Mouse (Mus musculus) heart, postnatal 4 days (tissue): Measurements from ENCODE around the gene Tmem104. TPM values are rescaled to one million over a fixed set of nuclear protein-coding genes. Genes with fewer than 3 reads are reported as not detected.
A peak's percentile ranks its signal among the peaks of the same experiment; 100 is the strongest.

Source experiments
- DNase-seq: peaks from one replicate; pipeline ENCODE4 v3.0.0; 2021
- total RNA-seq, 2 experiments: library from RNA; stranded (reverse); gene quantifications; 2 replicates each; pipeline ENCODE4 v1.2.3; 2021

Gene Tmem104
- total RNA-seq, 2 experiments from 2014 or later: 5.2 to 9.3 TPM

DNA sequence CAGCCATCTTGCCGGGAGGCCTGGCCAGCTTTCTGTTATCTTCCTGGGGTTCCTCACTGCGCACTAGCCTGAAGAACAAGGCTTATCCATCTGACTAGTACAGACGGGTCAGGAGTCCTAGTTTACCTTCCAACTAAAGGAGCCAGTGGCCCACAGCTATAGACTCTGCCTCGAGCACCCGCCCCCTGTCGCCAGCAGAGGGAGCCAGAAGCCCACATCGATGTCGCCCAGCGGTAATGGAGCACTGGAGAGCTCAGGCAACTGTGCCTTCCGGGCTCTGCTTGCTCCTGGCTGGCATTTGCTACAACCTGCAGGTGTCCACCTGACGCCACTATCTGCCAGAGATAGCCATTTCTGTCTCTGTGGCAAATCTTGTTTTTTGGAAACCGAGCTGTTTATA, 15.0 kb downstream of the Tmem104 start:
- peak; percentile 89 for DNase-seq

DNA sequence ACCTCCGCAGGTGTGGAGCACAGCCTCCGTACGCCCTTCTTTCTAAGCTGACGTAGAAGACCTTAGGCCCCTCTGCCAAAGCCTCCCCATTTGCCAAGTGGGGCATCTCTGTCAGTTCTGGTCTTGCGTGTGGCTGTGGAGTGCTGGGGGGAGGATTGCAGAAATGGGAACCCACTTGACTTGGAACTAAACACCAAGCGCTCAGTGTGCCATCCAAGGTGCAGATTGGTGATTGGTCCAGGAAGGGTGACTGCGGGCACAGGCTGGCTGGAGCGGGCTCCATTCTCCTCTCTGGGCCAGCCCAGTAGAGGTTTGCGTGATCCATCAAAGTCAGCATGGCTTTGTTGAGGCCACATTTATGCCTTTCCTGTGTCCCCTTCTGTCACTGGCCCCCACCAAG, 15.5 kb downstream of the Tmem104 start:
- no peak for DNase-seq

DNA sequence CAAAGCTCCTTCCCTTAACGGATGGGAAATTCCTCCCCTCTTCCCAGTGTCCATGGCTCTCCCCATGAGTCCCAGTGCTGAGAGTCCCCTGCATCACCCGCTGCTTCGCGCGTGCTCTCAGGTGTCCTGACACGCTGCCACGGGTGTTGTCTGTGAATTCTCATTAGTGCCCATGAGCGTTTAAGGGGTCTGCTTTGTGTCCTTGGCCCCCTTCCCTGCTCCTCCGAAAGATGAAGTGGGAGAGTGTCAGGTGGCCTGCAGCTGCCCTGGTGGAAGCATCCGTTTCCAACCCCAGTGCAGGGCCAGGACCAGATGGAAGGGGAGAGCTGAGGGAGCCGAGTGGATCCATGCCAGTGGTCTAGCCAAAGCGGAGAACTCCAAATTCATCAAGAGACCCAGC, 20.8 kb downstream of the Tmem104 start:
- no peak for DNase-seq

DNA sequence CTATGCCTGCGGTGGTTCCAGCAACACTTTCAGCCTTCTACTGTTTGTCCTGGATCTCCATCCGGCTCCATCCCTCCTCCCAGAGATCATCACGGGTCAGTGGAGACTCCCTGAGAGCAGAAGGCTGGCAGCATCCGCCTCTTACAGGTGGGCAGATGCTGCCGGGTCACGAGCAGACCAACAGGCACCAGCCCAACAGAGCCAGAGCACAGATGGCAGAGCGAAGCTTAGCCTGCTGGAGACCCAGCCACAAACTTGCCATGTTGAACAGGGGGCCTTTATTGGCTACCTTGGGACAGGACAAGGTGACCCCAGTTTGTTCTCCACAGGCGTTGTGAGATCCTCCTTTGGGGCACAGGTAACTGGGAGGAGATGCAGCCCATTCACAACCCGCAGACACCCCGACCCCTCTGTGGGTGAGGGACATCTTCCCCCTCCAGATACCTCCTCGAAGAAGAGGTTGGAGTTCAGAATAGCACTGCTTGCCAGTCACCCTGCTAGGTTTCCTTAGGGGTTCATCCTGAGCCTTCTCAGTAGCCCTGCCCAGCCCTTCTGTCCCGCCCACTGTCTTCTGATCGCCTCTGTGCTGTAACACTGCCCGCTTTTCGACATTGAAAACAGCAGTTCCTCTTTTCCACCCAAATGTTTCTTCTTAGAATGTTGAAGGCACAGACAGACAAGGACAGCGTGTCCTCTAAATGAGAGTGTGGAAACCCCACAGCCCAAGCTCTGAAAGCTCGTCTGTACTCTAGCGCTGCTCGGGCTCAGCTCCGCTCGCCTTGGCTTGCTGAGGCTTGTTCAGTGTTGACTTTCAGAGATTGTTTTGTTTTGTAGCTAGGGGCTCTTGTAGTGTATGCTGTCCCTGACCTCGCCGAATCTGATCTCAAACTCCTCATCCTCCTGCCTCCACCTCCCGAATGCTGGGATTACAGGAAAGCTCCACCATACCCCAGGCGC, 21.8 kb downstream of the Tmem104 start:
- DNase-seq: no peak

DNA sequence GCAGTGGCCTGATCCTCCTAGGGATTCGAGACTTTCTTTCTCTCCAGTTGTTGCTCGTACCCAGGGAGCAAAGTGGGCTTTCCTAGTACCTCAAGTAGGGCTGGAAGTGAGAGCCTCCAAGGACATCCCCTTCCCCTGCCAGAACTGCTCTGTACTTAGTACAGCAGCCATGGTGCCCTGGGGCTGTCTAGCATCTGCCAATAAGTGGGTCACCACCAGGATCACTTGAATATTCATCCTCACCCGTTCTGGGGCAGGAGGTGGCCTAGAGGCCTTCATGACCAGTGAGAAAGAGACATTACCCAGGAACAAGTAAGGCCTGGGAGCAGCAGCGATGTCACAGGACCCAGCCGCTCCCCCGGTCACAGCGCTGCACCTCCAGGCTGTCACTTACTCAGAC, 22.7 kb downstream of the Tmem104 start:
- no peak for DNase-seq

DNA sequence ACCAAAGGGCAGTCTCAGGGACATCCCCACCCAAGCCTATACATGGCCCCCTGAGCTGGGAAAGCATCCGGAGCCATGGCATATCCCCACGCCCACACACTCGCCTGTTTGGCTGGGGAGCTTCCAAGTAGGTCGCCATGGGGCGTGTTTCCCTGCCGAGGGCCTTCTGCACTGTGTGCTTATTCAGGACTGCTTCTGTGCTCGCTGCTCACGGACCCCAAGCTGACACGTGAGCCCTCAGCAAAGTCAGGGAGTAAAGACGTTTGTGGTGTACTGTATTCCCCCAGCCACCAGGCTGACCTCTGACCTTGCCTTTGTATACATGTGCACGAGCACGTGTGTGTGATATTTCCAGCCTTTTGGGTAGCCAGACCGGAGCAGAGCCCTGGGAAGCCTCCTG, 24.8 kb downstream of the Tmem104 start:
- no peak for DNase-seq

DNA sequence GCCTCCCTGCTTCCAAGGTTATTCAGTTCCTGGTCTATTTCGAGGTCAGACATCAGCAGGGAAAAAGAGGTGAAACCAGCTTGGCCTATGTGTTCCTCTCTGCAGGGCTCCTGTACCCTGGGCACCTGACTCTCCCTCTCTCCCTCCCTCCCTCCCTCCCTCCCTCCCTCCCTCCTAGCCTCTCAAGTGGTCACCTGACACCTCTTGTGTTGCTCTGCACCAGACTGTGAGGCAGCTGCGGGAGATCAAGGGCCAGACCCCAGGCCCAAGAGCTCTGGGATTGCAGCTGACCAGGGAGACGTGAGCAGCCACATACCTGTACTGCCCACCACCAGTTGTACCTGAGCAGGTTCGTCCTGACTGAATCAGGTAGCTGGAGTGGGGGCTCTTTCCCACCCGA, 27.8 kb downstream of the Tmem104 start:
- no peak for DNase-seq

DNA sequence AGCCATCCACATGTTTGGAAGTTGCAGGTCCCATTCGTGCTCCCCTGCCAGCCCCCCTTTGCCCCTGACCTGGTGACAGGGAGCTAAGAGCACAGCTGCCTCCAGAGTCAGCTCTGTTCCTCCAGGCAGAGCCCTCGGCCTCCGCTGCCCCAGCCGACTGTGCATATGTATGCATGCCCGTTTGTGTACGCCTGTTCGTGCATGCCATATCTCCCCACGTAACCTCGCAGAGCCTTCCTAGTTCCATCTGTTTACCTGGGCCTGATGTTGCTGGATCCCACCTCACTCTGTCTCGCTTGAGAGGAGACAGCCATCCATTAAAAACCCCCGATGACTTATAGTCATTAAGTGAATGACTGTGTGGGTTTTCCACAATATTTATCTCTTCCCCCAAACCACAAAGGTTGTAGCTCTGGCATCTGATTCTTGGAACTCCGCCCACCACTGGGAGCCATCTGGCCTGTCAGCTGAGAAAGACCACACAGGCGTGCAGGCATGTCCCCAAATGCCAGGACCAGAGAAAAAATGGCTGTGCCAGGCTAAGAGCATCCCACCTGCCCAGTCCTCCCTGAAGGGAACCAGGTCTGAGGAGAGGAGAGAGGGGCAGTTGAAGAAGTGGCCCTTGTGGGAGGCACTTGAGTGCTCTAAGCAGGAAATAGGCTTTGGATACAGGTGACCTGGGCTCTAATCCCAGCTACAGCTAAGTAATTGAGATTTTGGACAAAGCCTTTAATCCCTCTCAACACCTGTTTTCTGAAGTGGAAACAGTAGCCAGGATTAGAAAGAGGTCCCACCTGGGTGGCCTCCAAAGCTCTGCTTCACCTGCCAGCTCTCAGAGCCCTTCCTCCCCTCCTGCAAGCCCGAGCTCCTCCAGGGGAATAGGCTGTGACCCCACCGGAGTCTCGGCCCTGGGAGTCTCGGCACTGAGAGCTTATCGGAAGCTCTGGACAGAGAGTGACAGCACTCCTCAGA, 30.4 kb downstream of the Tmem104 start:
- DNase-seq: peak; percentile 61

DNA sequence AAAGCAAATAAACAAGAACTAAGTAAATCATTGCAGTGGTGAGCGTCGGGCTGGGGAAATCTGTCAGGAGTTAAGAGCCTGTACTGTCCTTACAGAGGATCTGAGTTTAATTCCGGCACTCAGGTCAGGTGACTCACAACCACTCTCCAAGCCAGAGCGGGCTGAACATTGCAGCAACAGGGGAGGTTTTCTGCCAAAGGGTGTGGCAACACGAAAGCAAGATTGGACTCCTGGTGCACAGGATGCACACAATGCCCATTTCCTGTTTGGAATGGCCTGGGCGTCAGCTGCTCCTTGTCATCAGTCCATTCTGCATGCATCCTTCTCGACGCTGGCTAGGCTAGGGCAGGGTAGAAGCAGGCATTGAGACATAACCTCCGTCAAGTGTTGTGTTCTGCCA, 32.0 kb downstream of the Tmem104 start:
- peak; percentile 57 for DNase-seq

DNA sequence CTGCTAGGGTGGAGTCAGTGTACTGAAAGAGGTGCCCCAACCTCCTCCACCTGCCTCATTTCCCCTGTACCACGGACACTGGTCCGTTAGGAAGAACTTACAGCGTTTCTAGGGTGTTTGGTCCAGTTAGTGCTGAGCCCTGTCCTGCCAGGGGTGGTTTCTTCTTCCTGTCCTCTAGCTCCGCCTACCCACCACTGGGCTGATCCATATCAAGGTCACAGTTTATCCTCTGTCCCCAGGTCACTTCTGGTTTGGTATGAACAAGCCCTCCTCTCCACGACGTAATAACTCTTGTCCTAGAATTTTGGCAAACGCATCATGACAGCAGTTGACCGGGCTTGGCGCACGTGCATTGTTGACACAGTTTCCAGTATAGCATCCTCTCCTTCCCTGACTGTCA, 32.4 kb downstream of the Tmem104 start:
- no peak for DNase-seq

DNA sequence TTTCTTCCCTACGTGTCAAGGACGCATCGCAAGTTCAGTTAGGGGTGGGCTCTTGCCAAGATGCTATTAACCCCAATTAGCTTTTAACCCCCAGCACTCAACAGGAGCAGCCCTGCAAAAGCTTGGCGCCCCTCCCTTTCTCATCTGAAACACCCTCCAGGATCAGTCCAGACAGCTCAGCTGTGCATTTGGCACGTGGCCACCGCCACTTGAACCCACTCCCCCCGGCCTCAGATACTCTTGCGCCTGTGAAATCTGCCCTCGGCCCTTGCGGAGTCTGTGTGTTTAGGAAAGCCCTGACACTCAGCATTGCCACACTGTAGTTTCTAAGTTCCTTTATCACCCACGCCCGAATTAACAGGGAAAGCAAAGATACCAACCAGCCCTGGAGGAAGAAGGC, 34.8 kb downstream of the Tmem104 start:
- DNase-seq: peak; percentile 61

DNA sequence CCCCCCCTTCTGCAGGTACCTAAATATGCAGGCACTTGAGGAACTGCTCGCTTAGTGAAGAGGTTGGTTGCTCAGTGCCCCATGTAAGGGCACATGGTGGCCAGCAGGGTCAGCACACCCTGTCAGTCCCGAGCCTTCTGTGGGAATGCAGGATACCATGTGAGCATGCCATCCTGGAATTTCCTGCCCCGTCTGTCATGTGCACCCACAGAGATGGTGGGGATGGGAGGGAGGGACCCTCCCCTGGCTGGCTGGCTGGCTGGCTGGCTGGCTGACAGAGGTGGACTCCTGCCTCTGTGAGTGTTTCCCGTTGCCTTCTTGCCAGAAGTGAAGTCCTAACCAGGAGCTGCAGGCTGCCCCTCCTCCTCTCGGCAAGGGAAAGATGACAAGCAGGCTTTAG, 35.3 kb downstream of the Tmem104 start:
- DNase-seq: peak; percentile 58

DNA sequence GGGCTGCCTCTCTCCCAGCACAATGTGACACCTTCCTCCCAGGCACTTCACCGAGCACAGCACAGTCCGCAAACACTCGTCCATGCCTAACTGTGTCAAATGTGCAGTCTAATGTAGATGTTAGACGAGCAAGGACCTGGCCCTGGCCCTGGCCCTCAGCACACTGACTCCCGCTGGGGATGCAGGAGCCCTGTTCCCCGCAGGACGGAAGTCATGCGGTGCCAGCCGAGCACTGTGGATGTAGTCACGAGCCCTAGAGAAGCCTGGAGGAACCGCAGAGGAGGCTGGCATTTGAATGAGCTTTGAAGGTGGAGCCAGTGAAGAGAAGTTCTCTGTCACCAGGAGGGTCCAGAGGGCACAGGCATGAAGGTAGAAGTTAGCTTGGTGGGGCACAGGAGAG, 36.2 kb downstream of the Tmem104 start:
- DNase-seq: no peak

DNA sequence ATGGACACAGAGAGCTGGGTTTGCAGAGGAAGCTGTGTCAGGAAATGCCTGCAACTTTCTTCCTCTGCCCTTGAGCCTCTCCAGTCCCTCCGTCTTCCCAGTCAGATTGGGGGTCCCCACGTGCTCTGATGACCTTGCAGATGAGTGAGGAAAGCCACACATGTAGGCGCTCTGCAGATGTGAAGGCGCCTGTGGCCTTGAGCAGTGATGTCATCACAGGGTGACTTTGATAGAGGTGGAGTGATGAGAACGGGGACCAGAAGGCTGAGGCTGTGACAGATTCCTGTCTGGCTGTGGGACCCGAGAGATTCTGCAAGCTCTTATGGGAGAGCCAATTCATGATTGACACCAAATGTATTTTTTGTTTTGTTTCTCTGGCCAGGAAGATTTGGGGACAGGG, 36.6 kb downstream of the Tmem104 start:
- DNase-seq: no peak

DNA sequence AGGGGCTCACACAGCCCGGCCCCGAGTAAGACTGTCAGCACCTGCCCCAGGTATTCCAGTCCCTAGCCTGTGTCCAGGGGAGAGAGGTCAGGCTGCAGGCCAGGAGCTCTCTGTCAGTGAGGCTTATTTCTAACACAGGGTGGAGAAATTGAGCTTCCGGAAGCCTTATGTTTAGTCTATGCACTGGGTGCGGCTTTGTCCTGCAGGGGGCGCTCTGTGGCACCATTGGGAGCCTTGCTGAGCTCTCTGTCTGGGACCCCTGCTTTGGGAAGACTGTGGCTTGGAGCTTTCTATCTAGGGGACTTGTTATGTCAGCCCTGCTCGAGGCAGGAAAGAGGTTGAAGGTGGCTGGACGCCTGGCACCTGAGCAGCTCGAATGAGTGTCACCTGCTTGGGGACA, 37.6 kb downstream of the Tmem104 start:
- peak; percentile 81 for DNase-seq

DNA sequence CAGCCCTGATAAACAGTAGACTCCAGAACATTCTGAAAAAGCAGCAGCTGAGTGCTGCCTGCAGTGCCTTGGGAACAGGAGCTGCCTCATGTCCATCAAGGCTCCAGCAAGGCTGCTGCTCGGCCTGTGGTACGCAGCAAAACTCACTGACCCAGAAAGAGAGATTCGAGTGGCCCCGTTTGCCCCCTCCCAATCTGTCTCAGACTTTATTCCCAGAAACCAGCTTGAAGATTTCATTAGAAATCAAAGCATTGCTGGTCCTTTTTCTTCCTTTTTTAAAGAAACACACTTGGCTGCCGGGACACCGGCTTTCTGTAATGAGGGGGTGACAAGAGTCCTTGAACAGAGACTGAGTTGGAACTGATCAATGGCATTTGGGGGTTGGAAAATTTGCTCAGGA, 38.0 kb downstream of the Tmem104 start:
- DNase-seq: no peak

DNA sequence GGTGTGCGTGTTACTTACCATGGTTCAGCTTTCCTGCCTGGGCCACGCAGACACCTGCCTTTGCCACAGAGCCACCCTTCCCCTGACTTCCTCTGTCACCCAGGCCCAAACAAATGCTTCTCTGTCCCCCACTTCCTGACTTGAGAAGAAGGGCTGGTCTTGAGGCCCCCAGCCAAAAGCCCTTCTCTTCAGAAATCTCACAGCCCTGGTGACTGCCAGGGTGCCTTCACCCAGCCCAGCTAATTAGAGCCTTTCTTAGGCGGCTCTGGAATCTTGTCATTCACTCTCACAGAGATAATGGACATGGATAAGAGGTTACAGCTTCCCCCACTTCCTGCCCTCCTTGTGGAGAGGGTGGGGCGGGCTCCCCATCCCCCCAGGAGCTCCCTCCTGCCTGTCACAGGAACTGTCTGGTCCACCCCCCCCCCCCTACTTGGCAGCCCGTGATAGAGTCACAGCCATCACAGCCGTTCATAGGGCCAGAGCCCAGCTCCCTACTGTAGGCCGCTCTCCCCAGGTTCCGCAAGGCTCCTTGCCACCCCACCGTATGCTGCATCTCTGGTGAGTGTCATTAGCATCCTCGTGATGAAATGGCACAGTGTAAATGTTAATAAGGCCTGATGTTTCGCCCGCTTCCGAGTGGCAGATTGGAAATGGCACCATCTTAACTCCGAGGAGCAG, 39.7 kb downstream of the Tmem104 start:
- peak; percentile 37 for DNase-seq

DNA sequence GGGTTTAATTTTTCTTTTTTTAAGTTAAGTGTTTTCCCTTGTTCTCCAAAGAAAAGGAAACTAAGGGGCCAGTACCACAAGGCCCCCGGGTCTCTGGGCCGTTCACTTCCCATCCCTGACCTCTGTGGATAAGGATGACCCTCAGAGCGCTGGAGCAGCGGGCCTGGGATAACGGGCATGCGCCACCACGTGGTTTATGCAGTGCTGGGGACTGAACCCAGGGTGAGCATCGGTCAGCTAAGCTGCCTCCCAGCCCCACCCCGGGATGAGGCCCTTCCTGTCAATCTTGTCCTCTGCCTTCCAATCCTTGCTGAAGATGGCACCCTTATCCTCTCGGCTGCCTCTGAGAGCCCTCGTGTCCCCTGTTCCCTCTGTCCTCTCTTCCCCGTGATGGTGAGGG, 40.4 kb downstream of the Tmem104 start:
- peak; percentile 23 for DNase-seq

DNA sequence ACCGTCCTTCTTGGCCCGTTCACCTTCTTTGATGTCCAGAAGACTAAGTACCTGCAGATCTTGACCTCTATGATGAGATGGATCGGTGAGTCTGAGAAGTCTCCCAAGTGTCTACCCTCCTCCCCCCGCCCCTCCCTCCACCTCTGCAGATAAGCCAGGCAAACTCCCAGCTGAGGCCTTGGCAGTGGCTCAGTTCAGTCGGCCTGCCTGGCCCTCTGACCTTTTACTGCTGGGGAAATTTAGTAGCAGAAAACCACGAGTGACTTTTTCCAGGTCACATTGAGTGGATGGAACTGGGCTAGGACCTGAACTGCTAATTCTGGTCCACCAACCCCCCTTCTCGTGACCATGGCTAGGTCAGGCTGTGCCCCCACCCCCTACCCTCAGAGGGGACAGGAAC, 41.1 kb downstream of the Tmem104 start:
- no peak for DNase-seq

DNA sequence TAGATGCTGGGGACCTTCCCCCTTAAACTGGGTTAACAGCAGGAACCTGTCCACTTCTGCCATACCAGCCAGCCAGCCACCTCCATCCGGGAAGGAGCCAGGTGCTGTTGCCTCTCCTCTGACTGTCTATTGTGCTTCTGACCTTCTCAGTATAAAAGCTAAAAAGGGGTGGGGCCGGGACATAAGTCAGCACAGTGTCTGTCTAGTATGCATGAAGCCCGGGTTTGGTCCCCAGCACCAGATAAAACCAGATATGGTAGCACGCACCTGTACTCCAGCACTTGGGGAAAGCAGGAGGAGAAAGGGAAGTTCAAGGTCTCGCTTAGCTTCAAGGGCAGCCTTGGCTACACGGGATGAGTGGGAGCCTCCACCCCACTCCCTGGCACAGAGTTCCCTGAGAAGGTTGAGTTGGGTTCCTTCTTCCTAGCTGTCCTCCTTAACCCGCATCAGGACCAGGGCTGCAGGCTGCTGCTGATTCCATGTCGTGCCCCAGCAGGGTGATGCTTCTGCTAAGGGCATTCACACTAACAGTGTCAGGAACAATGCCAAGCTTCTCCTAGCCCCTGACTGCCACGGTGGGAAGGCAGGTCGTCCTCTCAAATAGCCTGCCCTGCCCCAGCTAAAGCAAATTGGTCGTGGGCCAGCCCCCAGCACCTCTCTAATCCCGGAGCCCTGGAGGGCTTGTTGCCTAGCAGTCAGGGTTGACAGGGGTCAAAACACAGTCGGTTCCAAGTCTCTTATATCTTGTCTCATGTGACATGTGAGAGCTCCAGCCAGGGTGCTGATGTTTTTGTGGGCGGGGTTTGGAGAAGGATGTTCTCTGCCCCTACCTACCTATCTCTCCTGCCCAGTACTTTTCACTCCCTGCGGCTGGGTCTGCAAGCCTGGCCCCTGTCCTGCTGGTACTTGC, 42.0 kb downstream of the Tmem104 start:
- peak; percentile 68 for DNase-seq

DNA sequence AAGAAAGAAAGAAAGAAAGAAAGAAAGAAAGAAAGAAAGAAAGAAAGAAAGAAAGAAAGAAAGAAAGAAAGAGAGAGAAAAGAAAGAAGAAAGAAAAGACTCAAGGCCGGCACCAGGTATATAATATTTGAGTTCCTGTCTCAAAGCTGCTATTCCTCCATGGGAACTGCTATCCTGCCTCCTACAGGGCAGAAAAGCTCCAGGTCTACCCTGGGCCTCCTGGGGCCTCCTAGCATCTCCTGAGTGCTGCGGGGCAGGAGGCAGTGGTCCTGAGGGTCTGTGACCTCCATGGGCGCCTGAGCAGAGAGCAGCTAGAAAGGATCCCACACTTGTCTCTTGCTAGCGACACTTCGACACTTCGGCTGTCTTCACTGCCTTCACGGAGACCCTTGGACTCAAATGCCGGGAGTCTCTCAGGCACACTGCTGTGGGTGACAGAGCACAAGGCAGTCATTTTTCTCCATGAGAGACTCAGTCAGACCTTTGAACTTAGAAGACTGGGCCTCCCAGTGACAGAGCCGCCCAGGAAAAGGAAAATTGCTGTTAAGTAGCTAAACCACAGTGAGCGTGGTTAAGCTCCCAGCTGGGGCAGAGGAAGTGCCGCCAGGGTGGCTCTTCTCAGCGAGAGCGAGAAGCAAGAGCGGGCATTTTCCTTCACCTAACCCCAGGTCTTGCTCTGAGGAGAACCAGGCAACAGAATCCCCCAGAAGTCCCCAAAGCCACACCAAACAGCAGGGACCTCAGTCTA, 44.1 kb downstream of the Tmem104 start:
- DNase-seq: no peak
